Mouse (Mus musculus) kidney, adult 10 weeks (tissue): ENCODE data around the gene Arl10. TPM values are rescaled to one million over a fixed set of nuclear protein-coding genes. Genes with fewer than 3 reads are reported as not detected.

Experiments used
- polyA plus RNA-seq: library from polyadenylated mRNA; stranded (reverse); fragments of 350-450 nt; fragmentation: Illumina TruSeq; extraction: RNeasy Lipid Tissue Mini Kit (QIAGEN cat#74804); gene quantifications from one replicate; pipeline ENCODE4 v1.2.3, GENCODE M21; 2014; ENCODE audit warnings: low read depth, low replicate concordance

Gene Arl10
- polyA plus RNA-seq, result 1.4 TPM

DNA sequence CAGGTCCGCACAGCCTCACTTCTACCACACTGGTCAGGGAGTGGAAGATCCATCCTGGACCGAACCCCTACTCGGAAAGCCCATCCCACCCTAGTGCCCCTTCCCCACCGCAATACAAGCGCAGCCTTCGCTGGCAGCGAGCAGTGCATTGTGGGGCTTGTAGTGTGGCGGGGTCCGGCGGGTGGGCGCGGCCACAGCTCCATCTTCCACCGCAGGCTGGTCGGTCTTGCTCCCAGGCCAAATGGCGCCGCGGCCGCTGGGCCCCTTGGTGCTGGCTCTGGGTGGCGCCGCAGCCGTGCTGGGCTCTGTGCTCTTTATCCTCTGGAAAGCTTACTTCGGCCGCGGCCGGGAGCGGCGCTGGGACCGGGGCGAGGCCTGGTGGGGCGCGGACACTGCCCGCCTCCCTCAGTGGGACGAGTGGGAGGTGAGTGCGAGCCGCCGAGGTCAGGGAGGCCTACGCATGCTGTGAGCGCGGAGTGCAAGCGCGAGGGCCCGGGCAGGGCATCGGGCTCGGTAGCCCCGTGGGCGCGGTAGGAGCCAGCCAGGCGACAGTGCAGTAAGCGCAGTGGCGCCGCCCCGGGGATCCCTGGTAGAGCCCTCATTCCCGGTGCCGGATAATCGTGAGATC is at the start of gene Arl10:
TSS of gene Arl10 (plus strand) at position 162 of the 628 bp plus-strand sequence.

GRCm38 (mm10) chr13:54565201-54565581 is 9.6 kb upstream of the Arl10 start, which contains the start of gene 4833439L19Rik:
TSS of gene 4833439L19Rik (minus strand) at chr13:54565435.

GRCm38 (mm10) chr13:54589996-54590951 is 15.5 kb downstream of the Arl10 start, which contains the start of the genes Nop16 and Higd2a:
TSS of gene Nop16 (minus strand) at chr13:54590090.
TSS of gene Higd2a (plus strand) at chr13:54590207.

GRCm38 (mm10) chr13:54610972-54611754 is 36.3 kb downstream of the Arl10 start, which contains the start of gene Cltb:
TSS of gene Cltb (minus strand) at chr13:54611344.

DNA sequence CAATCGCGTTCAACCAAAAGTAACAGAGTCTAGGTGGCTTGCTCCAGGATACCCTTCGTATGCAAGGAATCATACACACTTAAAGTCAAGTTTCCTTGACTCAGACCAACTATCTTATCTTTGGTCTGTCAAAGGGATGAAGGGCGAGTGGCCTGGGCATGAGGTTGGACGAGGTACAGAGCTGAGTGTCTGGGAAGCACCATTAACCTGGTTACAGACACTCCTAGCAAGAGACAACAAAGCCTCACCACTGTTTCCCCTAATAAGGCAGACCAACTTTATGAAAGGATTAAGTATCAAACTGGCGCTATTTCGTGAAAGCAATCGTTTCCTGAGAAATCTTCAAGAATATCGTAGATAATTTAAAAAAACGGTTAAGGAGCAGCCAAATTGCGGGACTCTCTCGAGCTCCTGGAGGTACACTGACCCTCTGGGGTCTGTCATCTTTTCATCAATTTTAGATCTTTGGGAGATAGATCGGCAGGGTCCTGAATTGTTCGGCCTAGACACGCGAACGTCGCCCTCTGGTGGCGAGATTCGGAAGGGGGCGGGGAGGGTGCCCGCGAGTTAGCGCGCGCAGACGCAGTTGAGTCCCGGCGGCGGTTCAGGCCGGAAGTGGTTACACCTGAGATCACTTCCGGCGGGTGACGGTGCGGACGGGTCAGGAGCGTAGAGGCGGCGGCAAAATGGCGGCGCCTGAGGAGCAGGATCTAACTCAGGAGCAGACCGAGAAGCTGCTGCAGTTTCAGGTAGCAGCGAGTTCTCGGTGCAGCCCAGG is 46.5 kb downstream of the Arl10 start, which contains the start of gene Faf2:
TSS of gene Faf2 (plus strand) at position 630 of the 778 bp plus-strand sequence.

Other genes with a start within 250 kb of the Arl10 start
- 6.3 TPM for gene Cplx2, start 203.7 kb upstream of the Arl10 start, polyA plus RNA-seq
- gene Thoc3, start 106.2 kb upstream of the Arl10 start, polyA plus RNA-seq, result 5.4 TPM
- 5.6 TPM for gene Simc1, start 71.2 kb upstream of the Arl10 start, polyA plus RNA-seq
- gene 4833439L19Rik, start 9.6 kb upstream of the Arl10 start, polyA plus RNA-seq, result 627 TPM
- gene Nop16, start 15.1 kb downstream of the Arl10 start, polyA plus RNA-seq, result 12.3 TPM
- 24.3 TPM for gene Higd2a, start 15.2 kb downstream of the Arl10 start, polyA plus RNA-seq
- 16.1 TPM for gene Cltb, start 36.3 kb downstream of the Arl10 start, polyA plus RNA-seq
- gene Faf2, start 46.8 kb downstream of the Arl10 start, polyA plus RNA-seq, result 35.6 TPM
- 19.1 TPM for gene Rnf44, start 118.9 kb downstream of the Arl10 start, polyA plus RNA-seq
- 4.4 TPM for gene Cdhr2, start 126.4 kb downstream of the Arl10 start, polyA plus RNA-seq
- gene Gprin1, start 174.9 kb downstream of the Arl10 start, polyA plus RNA-seq, result not detected
- not detected for gene Sncb, start 191.6 kb downstream of the Arl10 start, polyA plus RNA-seq
- not detected for gene Eif4e1b, start 209.0 kb downstream of the Arl10 start, polyA plus RNA-seq
- 1.5 TPM for gene Tspan17, start 214.4 kb downstream of the Arl10 start, polyA plus RNA-seq